Mouse (Mus musculus) kidney, adult 18-20 months (tissue): Measurements from ENCODE around the gene Trpm6.
"Not testable (repeated sequence)": the region's sequence is repeated elsewhere in the genome, so short reads cannot be mapped to it uniquely, and the experiment has no call there.

Source experiments
- DNase-seq: peaks from one replicate; pipeline ENCODE4 v3.0.0; 2021

Gene Trpm6

GRCm38 (mm10) chr19:18749598-18750339 is at the start of gene Trpm6:
Gene Trpm6 (plus strand): TSS chr19:18749983.
- peak; percentile 42 for DNase-seq

DNA sequence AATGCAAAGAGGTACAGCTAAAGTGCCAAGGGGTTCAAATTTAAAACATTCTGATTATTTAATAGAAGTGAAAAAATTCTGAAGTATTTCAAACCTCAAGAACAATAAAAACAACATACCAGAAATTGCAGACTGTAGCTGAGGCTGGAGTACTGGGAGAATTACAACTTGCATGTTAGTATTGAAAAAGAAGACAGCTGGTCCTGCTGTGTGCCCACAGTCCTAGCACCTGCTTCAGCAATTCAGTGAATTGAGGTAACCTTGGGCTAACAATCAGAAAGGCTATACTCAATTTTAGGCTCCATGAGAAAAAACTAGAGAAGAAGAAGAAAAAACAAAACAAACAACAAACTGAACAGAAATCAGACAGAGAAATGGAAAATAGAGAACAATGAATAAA is 41.7 kb upstream of the Trpm6 start:
- DNase-seq = no peak

DNA sequence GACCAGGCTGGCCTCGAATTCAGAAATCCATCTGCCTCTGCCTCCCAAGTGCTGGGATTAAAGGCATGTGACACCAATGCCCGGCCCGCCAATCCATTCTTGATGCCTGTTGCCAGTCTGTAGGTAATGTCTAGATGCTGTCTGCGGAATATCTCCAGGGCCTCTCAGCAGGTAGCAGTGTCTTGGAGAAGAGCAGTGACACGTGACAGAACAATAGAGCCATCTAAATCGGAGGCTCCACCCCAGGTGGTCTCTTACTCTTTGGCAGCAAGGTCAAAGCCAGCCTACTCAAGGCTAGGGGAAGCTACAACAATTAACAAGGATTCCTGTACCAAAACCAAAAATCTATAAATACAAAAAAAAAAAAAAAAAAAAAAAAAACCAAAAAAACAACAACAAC is 38.9 kb upstream of the Trpm6 start:
- DNase-seq = no peak

GRCm38 (mm10) chr19:18711589-18711988 is 38.2 kb upstream of the Trpm6 start:
- DNase-seq = no peak

- no peak for DNase-seq
These were observed 37.5 kb upstream of the Trpm6 start for GRCm38 (mm10) chr19:18712153-18712865.

DNA sequence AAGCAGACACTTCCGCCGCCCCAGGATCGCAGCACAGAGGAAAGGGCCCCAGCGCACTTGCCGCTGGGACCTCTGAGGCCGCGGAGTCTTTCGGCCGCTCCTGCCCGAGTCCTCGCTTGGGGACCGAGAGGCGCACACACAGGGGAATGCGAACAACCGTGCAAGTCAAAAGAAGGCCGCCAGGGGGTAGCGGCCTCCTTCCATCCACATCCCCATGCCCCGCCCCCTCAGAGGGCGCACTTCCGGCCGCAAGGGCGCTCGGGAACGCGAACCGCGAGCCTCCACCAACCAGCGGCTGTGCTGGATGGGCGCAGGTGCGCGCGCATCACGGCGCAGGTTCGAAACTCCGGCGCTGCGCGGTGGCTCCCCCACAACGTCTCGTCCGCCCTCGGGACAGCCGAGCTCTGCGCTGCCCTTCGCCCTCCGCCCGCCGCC is 36.9 kb upstream of the Trpm6 start, which contains the start of gene D030056L22Rik:
TSS of gene D030056L22Rik (plus strand) at position 328 of the 435 bp plus-strand sequence.
- peak; percentile 99 for DNase-seq

DNA sequence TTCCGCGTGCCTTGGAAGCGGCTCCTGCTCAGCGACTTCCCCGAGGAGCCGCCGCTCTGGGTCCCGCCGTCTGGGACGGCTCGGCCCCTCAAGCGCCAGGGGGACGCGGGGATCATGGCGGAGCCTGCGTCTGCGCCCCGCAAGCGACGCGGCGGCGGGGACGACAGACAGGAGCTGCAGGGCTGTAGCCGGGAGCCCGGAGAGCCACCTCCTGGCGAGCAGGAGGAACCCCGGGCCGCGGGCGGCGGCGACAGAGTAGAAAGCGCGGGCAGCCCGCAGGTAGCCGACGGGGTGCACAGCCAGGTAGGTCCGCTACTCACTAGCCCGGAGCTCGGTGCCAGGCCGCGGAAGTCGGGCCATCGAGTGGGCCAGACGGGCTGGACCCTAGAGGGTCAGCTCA is 36.4 kb upstream of the Trpm6 start:
- DNase-seq = not testable (repeated sequence)

DNA sequence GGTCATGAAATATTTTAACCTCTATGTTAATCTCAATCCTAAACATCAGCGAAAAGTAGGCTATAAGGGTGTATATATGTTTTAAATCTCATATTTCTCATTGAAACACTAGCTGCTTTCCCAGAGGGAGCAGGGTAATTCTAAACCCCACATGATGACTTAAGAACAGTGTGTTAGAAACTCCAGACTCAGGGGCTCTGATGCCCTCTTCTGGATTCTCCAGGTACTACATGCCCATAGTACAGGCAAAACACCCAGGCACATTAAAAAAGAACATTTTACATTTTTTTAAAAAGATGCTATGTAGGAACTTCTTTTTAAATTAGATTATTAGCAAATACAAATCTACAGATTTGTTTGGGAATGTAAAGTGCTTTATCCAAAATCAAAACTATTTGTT is 33.4 kb upstream of the Trpm6 start:
- peak; percentile 74 for DNase-seq

GRCm38 (mm10) chr19:18720337-18720736 is 29.4 kb upstream of the Trpm6 start:
- DNase-seq = no peak

- DNase-seq = no peak
These were observed 24.6 kb upstream of the Trpm6 start for GRCm38 (mm10) chr19:18725186-18725585.

GRCm38 (mm10) chr19:18730255-18730654 is 19.5 kb upstream of the Trpm6 start:
- DNase-seq = no peak

GRCm38 (mm10) chr19:18731077-18731476 is 18.7 kb upstream of the Trpm6 start:
- DNase-seq = no peak

- no peak for DNase-seq
These were observed 13.9 kb upstream of the Trpm6 start for GRCm38 (mm10) chr19:18735901-18736300.

GRCm38 (mm10) chr19:18739146-18739545 is 10.6 kb upstream of the Trpm6 start:
- DNase-seq = no peak

DNA sequence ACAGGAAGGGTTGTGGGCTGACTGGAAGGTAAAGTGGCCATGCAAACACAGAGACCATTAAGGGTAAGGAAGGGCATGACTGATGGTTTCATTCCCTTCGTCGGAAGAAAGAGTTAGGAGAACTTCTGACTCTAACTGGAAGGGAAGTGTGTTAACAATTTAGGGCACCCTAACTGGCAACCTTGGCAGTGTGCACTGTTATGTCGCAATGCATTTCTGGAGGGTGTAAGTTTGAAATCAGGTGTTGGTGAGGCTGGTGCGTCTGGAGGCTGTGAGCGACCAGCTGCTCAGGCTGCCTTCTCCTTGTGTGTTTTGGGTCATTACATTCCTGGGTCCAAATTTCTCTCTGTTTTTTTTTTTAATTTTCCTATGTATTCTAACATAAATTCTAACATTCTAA is 5.8 kb upstream of the Trpm6 start:
- no peak for DNase-seq

GRCm38 (mm10) chr19:18746576-18747340 is 3.0 kb upstream of the Trpm6 start:
- no peak for DNase-seq

DNA sequence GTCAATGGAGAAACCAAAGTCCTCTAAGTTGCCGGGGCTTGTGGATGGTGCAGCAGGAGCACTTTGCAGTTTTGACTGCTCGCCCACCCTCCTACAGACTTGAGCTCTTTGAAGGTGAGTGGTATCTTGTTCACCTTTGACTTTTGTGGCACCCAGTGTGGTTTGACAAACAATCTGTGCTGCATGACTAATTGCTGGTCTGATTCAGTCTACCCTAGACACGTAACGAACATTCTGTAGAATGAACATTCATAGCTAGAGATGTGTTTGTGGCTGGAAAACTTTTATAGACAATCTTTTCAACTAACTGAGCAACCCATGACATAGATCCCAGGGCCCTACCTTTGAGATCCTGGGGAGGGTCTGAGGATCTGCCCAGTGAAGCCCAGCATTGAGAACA is 2.4 kb upstream of the Trpm6 start:
- DNase-seq = no peak

- DNase-seq = no peak
These were observed 7.4 kb downstream of the Trpm6 start for GRCm38 (mm10) chr19:18757191-18757590.

- DNase-seq = no peak
These were observed 7.9 kb downstream of the Trpm6 start for GRCm38 (mm10) chr19:18757706-18758105.

DNA sequence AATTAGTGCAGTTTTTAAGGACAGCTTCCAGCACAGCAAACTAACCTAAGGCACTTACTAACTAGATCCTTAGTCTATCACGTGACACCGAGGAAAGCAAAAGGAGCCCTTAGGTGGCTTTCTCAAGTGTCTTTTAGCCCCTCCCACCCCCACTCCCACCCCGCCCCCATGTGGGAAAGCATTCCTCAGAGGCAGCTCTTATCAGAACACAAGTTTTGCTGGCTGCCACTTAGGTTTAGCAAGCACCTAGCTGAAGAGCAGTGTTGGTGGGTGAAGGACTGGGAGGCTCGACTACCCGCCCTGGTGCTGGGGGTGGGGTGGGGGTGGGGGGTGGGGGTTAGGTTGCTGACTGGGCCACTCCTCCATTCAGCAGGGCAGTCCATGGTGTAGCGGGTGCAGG is 8.5 kb downstream of the Trpm6 start:
- no peak for DNase-seq

DNA sequence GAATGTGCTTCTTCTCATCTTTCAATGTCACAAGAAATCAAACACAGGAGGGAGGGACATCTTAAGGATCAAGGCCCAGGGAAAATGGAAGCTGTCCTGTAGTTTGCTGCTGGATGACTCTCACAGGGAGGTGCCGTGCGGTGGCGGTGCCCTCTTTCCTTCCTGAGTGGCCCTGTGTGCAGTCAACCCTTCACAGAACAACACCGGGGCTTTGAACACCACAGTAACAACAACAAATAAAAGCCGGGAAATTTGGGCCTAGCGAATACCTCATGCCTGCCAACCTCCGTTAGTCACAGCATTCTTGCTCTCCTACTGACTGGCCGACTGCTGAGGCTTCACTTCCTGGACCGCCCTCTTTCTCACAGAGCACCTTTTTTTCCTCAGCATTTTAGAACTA is 9.1 kb downstream of the Trpm6 start:
- no peak for DNase-seq

DNA sequence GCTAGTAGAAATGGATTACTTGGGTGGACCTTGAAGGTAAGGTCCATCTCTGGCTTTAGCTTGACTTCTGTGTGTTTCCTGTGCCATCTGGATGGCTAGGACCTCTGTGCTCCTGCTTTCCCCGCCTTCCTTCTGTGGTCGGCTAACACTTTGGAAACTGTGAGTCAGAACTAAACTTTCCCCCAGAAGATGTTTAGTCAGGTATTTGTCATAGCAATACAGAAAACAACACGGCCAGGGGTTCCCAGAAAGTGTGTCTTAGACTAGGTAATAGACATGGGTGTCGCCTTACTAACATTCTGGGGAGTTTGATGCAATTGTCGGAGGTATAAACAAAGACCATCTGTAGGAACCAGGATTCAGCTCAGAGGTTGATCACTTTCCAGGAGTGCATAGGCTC is 16.6 kb downstream of the Trpm6 start:
- DNase-seq = no peak

GRCm38 (mm10) chr19:18771048-18771447 is 21.3 kb downstream of the Trpm6 start:
- DNase-seq = no peak

DNA sequence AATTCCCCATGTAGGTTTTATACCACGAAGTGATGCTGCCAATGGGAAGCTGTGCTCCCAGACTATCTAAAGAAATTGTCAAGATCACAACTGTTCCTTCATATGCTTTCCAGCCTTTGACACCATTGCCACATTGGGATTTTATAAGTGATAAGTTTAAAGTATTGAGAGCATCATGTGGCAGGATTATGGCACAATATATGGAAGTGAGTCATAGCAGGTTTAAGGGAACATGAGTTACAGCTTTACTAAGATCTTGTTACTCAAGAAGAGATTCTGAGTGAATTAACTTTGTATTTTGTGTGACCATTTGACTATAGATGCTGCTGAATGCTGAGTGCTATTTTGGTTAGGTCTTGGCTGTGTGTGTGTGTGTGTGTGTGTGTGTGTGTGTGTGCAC is 21.8 kb downstream of the Trpm6 start:
- DNase-seq = no peak
